Mouse (Mus musculus): ENCODE measurements at regions not wholly inside any gene's neighbourhood (a gene's known extent, or its start where the extent isn't known, plus 50 kb on each side); places are given as distances from the start of the nearest gene placed in this dataset.
A peak's percentile ranks its signal among the peaks of the same experiment; 100 is the strongest.

GRCm38 (mm10) chr2:21129621-21130020 lies 75.5 kb downstream of the Enkur start:
- no peak overlapping the region for H3K27ac ChIP-seq (replicated peaks)
- H3K4me1 ChIP-seq (replicated peaks) = no peaks in the 10 kb centered on the region
- ATAC-seq (ENCODE audit: low read depth) = no peak
- 62% methylated on average over 7 of the region's 7 CpGs for WGBS
- no peaks in the 10 kb centered on the region for H3K9me3 ChIP-seq
- no peaks in the 10 kb centered on the region for H3K36me3 ChIP-seq
- H3K4me3 ChIP-seq = no peak overlapping the region
- H3K9ac ChIP-seq = no peak overlapping the region
- no peaks in the 10 kb centered on the region for H3K27me3 ChIP-seq
- H3K4me2 ChIP-seq = no peak overlapping the region

- H3K4me3 ChIP-seq = no peak overlapping the region
- H3K27ac ChIP-seq (replicated peaks) = no peak overlapping the region
- H3K9me3 ChIP-seq = no peaks in the 10 kb centered on the region
- H3K27me3 ChIP-seq = no peaks in the 10 kb centered on the region
- H3K9ac ChIP-seq = no peak overlapping the region
- WGBS = 68% methylated on average over 1 of the region's 1 CpGs
- H3K36me3 ChIP-seq = no peaks in the 10 kb centered on the region
- no peak overlapping the region for H3K4me2 ChIP-seq
- no peaks in the 10 kb centered on the region for H3K4me1 ChIP-seq (replicated peaks)
- ATAC-seq (ENCODE audit: low read depth) = no peak
These were observed 78.6 kb downstream of the Enkur start for GRCm38 (mm10) chr2:21126531-21126930.

DNA sequence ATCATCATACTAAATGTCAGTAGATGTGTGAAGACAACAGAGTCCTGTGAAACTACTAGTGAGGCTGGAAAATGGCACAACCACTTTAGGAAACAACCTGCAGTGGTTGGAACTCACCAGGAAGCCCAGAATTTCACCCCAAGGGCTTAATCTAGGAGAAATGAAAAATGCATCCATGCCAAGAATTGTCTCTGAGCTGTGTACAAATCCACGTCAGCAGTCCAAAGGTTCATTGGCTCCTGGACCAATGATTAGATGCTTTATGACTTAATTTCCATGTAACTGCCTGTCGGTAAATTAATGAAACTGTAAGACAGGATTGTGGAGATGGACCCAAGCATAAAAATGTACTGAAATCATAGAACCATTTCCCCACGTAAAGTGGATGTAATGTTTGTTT lies 82.7 kb downstream of the Enkur start:
- H3K4me2 ChIP-seq = no peak overlapping the region
- H3K27ac ChIP-seq (replicated peaks) = no peak overlapping the region
- ATAC-seq (ENCODE audit: low read depth) = no peak
- H3K4me3 ChIP-seq = no peak overlapping the region
- no peak overlapping the region for H3K9ac ChIP-seq
- H3K4me1 ChIP-seq (replicated peaks) = no peaks in the 10 kb centered on the region
- H3K27me3 ChIP-seq = no peaks in the 10 kb centered on the region
- H3K9me3 ChIP-seq = no peaks in the 10 kb centered on the region
- 72% methylated on average over 3 of the region's 3 CpGs for WGBS
- no peaks in the 10 kb centered on the region for H3K36me3 ChIP-seq

DNA sequence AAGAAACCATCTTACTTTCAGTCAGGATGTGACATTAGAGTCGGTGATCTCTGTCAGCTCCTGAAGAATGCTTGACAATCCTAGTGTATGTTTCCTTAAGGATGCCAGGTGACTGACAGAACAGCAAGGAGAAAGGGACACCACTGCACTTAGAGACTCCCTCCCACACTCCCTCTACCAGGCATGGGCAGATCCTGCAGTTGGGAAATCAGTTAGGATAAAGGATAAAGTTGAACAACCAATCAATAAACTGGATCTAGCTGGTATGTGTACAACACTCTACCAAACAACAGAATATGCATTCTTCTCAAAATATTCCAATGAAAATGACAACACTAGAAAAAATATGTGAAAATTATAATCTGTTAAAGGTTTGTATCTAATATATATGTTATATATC lies 83.5 kb downstream of the Enkur start:
- H3K36me3 ChIP-seq = no peaks in the 10 kb centered on the region

GRCm38 (mm10) chr2:21116817-21117216 lies 88.3 kb downstream of the Enkur start:
- H3K36me3 ChIP-seq = no peaks in the 10 kb centered on the region
- no peak overlapping the region for H3K4me2 ChIP-seq
- no peak for ATAC-seq (ENCODE audit: low read depth)
- H3K9me3 ChIP-seq = no peaks in the 10 kb centered on the region
- 85% methylated on average over 5 of the region's 5 CpGs for WGBS
- H3K4me3 ChIP-seq = no peak overlapping the region
- no peaks in the 10 kb centered on the region for H3K27me3 ChIP-seq
- H3K27ac ChIP-seq (replicated peaks) = no peak overlapping the region
- no peaks in the 10 kb centered on the region for H3K4me1 ChIP-seq (replicated peaks)
- no peak overlapping the region for H3K9ac ChIP-seq

More for the DNA sequence above, 83.5 kb downstream of the Enkur start:
- Histone ChIP-seq H3K9ac (no peak overlapping the region), H3K27ac (replicated peaks) (no peak overlapping the region), H3K27me3 (no peaks in the 10 kb centered on the region), H3K4me1 (replicated peaks) (no peaks in the 10 kb centered on the region), H3K9me3 (no peaks in the 10 kb centered on the region), H3K4me3 (no peak overlapping the region), H3K4me2 (no peak overlapping the region)
- 91% methylated on average over 1 of the region's 1 CpGs for WGBS
- no peak for ATAC-seq (ENCODE audit: low read depth)

- Histone ChIP-seq H3K9me3 (no peaks in the 10 kb centered on the region), H3K4me1 (replicated peaks) (no peaks in the 10 kb centered on the region), H3K4me2 (no peak overlapping the region), H3K27ac (replicated peaks) (no peak overlapping the region), H3K36me3 (no peaks in the 10 kb centered on the region), H3K9ac (no peak overlapping the region), H3K27me3 (no peaks in the 10 kb centered on the region), H3K4me3 (no peak overlapping the region)
- WGBS = 88% methylated on average over 1 of the region's 1 CpGs
- no peak for ATAC-seq (ENCODE audit: low read depth)
These were observed 93.6 kb downstream of the Enkur start for GRCm38 (mm10) chr2:21111527-21111926.

GRCm38 (mm10) chr2:21100248-21100808 lies 104.8 kb downstream of the Enkur start:
- H3K4me1 ChIP-seq (replicated peaks) = peaks cover 7% of the 10 kb centered on the region; the same call in 1 of the 2 replicates
- no peaks in the 10 kb centered on the region for H3K27me3 ChIP-seq
- no peak for ATAC-seq (ENCODE audit: low read depth)
- no peak overlapping the region for H3K4me2 ChIP-seq
- H3K9ac ChIP-seq = no peak overlapping the region
- no peaks in the 10 kb centered on the region for H3K36me3 ChIP-seq
- 75% methylated on average over 6 of the region's 6 CpGs for WGBS
- H3K9me3 ChIP-seq = no peaks in the 10 kb centered on the region
- no peak overlapping the region for H3K4me3 ChIP-seq
- H3K27ac ChIP-seq (replicated peaks) = no peak overlapping the region

GRCm38 (mm10) chr2:21091058-21091971 lies 113.8 kb downstream of the Enkur start:
- Histone ChIP-seq H3K4me1 (replicated peaks) (peaks cover 6% of the 10 kb centered on the region; the same call in 1 of the 2 replicates), H3K9me3 (no peaks in the 10 kb centered on the region), H3K27ac (replicated peaks) (no peak overlapping the region), H3K36me3 (no peaks in the 10 kb centered on the region), H3K9ac (no peak overlapping the region), H3K27me3 (no peaks in the 10 kb centered on the region), H3K4me3 (no peak overlapping the region), H3K4me2 (no peak overlapping the region)
- ATAC-seq (ENCODE audit: low read depth) = no peak
- 65% methylated on average over 4 of the region's 4 CpGs for WGBS

DNA sequence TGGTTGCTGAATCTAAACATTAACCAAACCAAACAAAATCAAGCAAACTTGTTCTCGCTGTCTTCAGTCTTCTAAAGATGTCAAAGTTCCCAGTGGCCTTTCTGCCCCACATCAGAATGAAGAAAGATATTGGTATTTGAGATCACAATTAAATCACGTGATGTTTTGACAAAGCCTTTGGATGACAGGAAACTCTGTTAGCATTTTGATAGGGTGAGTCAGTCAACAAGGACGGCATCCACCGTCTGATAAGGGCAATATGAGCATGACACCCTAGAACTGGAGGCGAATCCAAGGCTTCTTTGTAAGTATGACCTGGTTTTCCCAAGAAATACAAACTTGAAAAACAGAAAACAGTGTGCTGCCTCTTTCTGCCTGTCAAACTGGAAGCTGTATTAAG lies 116.8 kb upstream of the Arhgap21 start:
- WGBS = 90% methylated on average over 5 of the region's 5 CpGs
- no peak overlapping the region for H3K27ac ChIP-seq (replicated peaks)
- ATAC-seq (ENCODE audit: low read depth) = no peak
- no peaks in the 10 kb centered on the region for H3K36me3 ChIP-seq
- no peak overlapping the region for H3K4me3 ChIP-seq
- H3K4me2 ChIP-seq = no peak overlapping the region
- no peak overlapping the region for H3K9ac ChIP-seq
- no peaks in the 10 kb centered on the region for H3K4me1 ChIP-seq (replicated peaks)
- no peaks in the 10 kb centered on the region for H3K9me3 ChIP-seq
- no peaks in the 10 kb centered on the region for H3K27me3 ChIP-seq

DNA sequence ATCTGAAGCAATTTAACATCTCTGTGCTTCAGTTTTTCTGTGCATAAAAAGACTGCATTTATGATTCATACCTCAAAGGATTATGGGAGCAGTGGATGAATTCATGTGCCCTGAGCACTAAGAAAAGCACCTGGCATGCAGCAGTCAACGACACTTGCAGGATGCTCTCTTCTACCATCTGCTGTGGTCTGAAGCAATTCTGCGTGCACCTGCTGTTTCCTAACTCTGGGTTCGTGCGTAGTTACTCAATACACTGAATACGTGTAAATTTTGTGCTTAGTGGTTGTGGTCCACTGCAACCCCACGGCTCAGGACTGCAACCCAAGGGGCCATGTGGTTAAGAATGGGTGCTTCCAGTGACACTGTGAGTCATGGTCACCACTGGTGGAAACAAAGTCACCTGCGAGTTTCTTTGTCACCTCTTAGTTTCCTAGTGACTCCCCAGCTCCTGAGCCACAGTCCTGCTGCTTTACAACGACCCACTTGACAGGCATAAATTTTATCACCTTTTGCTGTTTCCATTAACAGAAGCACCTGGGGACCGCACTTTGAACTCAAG lies 98.7 kb upstream of the Arhgap21 start:
- no peaks in the 10 kb centered on the region for H3K27me3 ChIP-seq
- H3K4me1 ChIP-seq (replicated peaks) = no peaks in the 10 kb centered on the region
- no peak overlapping the region for H3K4me3 ChIP-seq
- H3K9me3 ChIP-seq = no peaks in the 10 kb centered on the region
- no peak for ATAC-seq (ENCODE audit: low read depth)
- H3K27ac ChIP-seq (replicated peaks) = no peak overlapping the region
- H3K9ac ChIP-seq = no peak overlapping the region
- WGBS = 84% methylated on average over 9 of the region's 9 CpGs
- H3K4me2 ChIP-seq = no peak overlapping the region
- no peaks in the 10 kb centered on the region for H3K36me3 ChIP-seq

DNA sequence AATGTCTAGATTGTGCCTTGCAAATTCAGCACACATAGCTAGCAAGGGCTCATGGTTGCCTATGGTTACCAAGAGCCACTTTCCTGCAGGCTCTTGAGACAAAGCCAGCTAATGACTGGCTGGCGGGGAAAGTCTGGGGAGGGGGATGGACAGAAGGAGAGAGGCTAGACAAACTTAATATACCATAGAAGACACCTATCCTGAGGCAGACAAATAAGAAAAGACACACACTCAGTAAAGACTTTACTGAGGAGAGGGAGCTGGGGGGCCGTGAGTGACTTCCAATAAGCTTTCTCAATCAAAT lies 91.6 kb upstream of the Arhgap21 start:
- no peaks in the 10 kb centered on the region for H3K27me3 ChIP-seq
- no peak overlapping the region for H3K4me2 ChIP-seq

DNA sequence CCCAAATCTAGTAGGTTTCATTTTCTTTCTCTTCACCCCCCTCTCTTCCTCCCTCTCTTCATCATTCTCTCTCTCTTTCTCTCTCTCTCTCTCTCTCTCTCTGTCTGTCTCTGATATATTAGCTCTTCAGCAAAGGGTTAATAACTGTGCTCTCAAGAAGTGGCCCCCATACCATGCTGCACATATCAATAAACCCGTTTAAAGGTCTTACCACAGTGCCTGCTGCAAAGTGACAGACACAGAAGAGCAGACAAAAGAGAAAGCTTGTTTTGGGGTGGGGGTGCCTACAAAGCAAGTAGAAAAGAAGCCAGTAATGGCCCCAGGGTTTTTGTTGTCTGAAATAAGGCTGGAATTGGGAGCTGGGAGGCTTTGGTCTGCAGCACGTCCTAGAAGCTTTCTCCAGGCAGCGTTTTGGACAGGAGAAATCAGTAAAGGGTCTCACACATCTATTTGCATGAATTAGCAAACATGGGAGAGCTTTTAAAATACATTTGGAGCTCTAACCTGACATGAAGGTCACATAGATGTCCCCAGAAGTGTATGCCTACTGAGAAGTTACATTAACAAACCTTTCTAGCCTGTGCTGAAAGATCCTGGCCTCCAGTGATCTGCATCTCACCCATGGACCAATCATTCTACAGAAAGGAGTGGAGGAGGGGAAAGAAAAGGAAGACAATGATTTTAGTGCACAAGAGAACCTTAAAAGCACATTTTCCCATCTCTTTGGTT lies 91.1 kb upstream of the Arhgap21 start:
- WGBS = 8% methylated on average over 3 of the region's 3 CpGs
- Histone ChIP-seq H3K4me2 (no peak overlapping the region), H3K9me3 (no peaks in the 10 kb centered on the region), H3K27ac (replicated peaks) (peak overlapping the region; percentile 74), H3K36me3 (no peaks in the 10 kb centered on the region), H3K4me1 (replicated peaks) (peaks cover 26% of the 10 kb centered on the region), H3K27me3 (no peaks in the 10 kb centered on the region), H3K9ac (no peak overlapping the region), H3K4me3 (no peak overlapping the region)
- ATAC-seq (ENCODE audit: low read depth) = peak; percentile 68

More for the DNA sequence above, 91.6 kb upstream of the Arhgap21 start:
- WGBS = 37% methylated on average over 2 of the region's 2 CpGs
- peaks cover 26% of the 10 kb centered on the region for H3K4me1 ChIP-seq (replicated peaks)
- no peak overlapping the region for H3K4me3 ChIP-seq
- H3K9ac ChIP-seq = no peak overlapping the region
- peak overlapping the region; percentile 74 for H3K27ac ChIP-seq (replicated peaks)
- ATAC-seq (ENCODE audit: low read depth) = peak; percentile 79
- H3K36me3 ChIP-seq = no peaks in the 10 kb centered on the region
- H3K9me3 ChIP-seq = no peaks in the 10 kb centered on the region
